Mouse (Mus musculus) heart, embryonic 16.5 days (tissue): Measurements from ENCODE around the gene Spata18. TPM values are rescaled to one million over a fixed set of nuclear protein-coding genes. Genes with fewer than 3 reads are reported as not detected.
A peak's percentile ranks its signal among the peaks of the same experiment; 100 is the strongest.

Source experiments
- ATAC-seq: fragments of 200-750 bp; cut with Nextera tagmentation; replicated peaks from 2 replicates; pipeline ENCODE4 v1.8.0; 2017; ENCODE audit warnings: moderate number of reproducible peaks; ENCODE audit not compliant: insufficient read depth, low FRiP score; ENCODE audit errors: extremely low read depth
- H3K27ac ChIP-seq: fragments of 300-500 bp; sonication (generic); 2 replicates; pipeline ENCODE4 v1.5.1; 2014; ENCODE audit warnings: mild to moderate bottlenecking, low read length, control low read depth, moderate library complexity
- H3K27me3 ChIP-seq: fragments of 300-500 bp; sonication (generic); 2 replicates; pipeline ENCODE4 v1.6.1; 2014; ENCODE audit warnings: low read length, mixed read lengths; ENCODE audit not compliant: control insufficient read depth, insufficient read depth
- H3K36me3 ChIP-seq: fragments of 300-500 bp; sonication (generic); 2 replicates; pipeline ENCODE4 v1.6.1; 2014; ENCODE audit not compliant: control insufficient read depth, insufficient read depth
- H3K4me1 ChIP-seq: fragments of 300-500 bp; sonication (generic); 2 replicates; pipeline ENCODE4 v1.6.1; 2014; ENCODE audit warnings: low read length, mixed read lengths; ENCODE audit not compliant: control insufficient read depth, insufficient read depth
- H3K4me2 ChIP-seq: fragments of 300-500 bp; sonication (generic); 2 replicates; pipeline ENCODE4 v1.6.1; 2014; ENCODE audit warnings: low read depth, mild to moderate bottlenecking, control low read depth, low read length
- H3K4me3 ChIP-seq: fragments of 300-500 bp; sonication (generic); 2 replicates; pipeline ENCODE4 v1.5.1; 2014; ENCODE audit warnings: mild to moderate bottlenecking, control low read depth, low read length
- H3K9ac ChIP-seq: fragments of 300-500 bp; sonication (generic); 2 replicates; pipeline ENCODE4 v1.6.1; 2014; ENCODE audit warnings: low read length, control low read depth
- H3K9me3 ChIP-seq: fragments of 300-500 bp; sonication (generic); replicated peaks from 2 replicates; pipeline ENCODE4 v1.6.1; 2016; ENCODE audit warnings: low read length; ENCODE audit not compliant: control insufficient read depth
- WGBS: fragments of 180-500 bp; shearing (Covaris S2); extraction: QIAGEN DNeasy Blood & Tissue Kit; methylation state at CpG from one replicate; pipeline ENCODE4 v1.1.7; 2014; 5-methylcytosine and 5-hydroxymethylcytosine counted together
- polyA plus RNA-seq: library from polyadenylated mRNA; unstranded; fragments of >200 nt; fragmentation: Nextera tagmentation; extraction: Ambion mirVana; gene quantifications from 2 replicates; pipeline ENCODE4 v1.2.1, GENCODE M21; 2015

Gene Spata18
- polyA plus RNA-seq, 1 experiment from 2014 or later, result 1.5 TPM

GRCm38 (mm10) chr5:73642091-73642490 is 9.1 kb upstream of the Spata18 start:
- WGBS, result 85% methylated on average over 4 of the region's 4 CpGs
- H3K9me3 ChIP-seq, result no peaks in the 10 kb centered on the region
- no peak overlapping the region for H3K9ac ChIP-seq
- no peak overlapping the region for H3K27ac ChIP-seq
- no peak for ATAC-seq
- peaks cover 21% of the 10 kb centered on the region for H3K36me3 ChIP-seq
- H3K4me3 ChIP-seq, result no peak overlapping the region
- H3K4me2 ChIP-seq, result no peak overlapping the region
- H3K4me1 ChIP-seq, result peaks cover 9% of the 10 kb centered on the region
- H3K27me3 ChIP-seq, result no peaks in the 10 kb centered on the region

DNA sequence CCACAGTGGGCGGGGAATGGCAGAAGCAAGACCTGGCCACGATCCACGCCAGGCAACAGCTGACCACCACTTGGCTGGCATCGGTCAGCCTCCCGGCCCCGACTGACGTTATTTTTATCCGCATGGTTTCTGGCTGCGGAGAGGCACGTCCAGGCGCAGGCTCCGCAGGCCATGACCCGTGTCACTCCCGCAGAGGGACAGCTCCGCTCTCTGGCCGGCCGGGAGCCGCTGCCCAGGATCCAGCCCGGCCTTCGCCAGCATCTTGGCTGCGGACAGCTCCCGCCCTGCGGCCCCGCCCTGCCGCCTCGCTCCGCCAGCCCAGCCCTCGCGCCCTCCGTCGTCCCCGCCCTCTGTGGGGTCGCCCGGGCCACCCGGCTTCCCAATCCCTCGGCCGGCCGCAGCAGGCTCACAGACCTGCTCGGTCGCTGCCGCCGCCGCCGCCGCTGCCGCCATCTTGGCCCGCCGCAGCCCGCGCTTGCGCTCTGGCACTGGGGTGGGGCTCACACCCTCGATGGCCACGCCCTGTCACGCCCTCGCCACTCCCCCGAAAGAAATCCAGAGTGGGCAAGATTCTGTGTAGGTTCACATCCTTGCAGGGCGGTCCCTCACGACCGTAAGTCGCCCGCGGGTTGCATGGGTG is 3.8 kb upstream of the Spata18 start, which contains the start of gene Sgcb:
Sgcb (minus strand) TSS at position 530 of the 640 bp plus-strand sequence.
- peaks cover 5% of the 10 kb centered on the region for H3K36me3 ChIP-seq
- H3K27me3 ChIP-seq, result peaks cover 22% of the 10 kb centered on the region
- WGBS, result under 1% methylated on average over 62 of the region's 62 CpGs
- H3K9me3 ChIP-seq, result no peaks in the 10 kb centered on the region
- H3K4me3 ChIP-seq, result peak within 1 kb of the TSS; percentile 86
- ATAC-seq, result peak; percentile 84
- peak within 1 kb of the TSS; percentile 89 for H3K9ac ChIP-seq
- H3K4me2 ChIP-seq, result peak within 1 kb of the TSS; percentile 73
- H3K27ac ChIP-seq, result peak within 1 kb of the TSS; percentile 94
- H3K4me1 ChIP-seq, result peaks cover 26% of the 10 kb centered on the region

- Histone ChIP-seq H3K4me3 (peak overlapping the region; percentile 67), H3K36me3 (no peaks in the 10 kb centered on the region), H3K9ac (peak overlapping the region; percentile 72), H3K4me1 (peaks cover 26% of the 10 kb centered on the region), H3K27ac (no peak overlapping the region), H3K4me2 (peak overlapping the region; percentile 99), H3K9me3 (no peaks in the 10 kb centered on the region), H3K27me3 (peaks cover 37% of the 10 kb centered on the region)
- WGBS, result 1% methylated on average over 15 of the region's 15 CpGs
- ATAC-seq, result no peak
These were observed 714 bp upstream of the Spata18 start for GRCm38 (mm10) chr5:73650365-73650964.

GRCm38 (mm10) chr5:73651855-73652201 is 649 bp downstream of the Spata18 start:
- Histone ChIP-seq H3K27me3 (peaks cover 39% of the 10 kb centered on the region), H3K27ac (no peak overlapping the region), H3K4me1 (peaks cover 17% of the 10 kb centered on the region), H3K36me3 (no peaks in the 10 kb centered on the region), H3K4me3 (peak overlapping the region; percentile 67), H3K4me2 (peak overlapping the region; percentile 99), H3K9me3 (no peaks in the 10 kb centered on the region), H3K9ac (no peak overlapping the region)
- 3% methylated on average over 4 of the region's 4 CpGs for WGBS
- no peak for ATAC-seq

GRCm38 (mm10) chr5:73666695-73667094 is 15.5 kb downstream of the Spata18 start:
- no peak overlapping the region for H3K4me2 ChIP-seq
- H3K9me3 ChIP-seq, result no peaks in the 10 kb centered on the region
- 0 out of 2 replicates have a peak, but pooled peaks cover 4% of the 10 kb centered on the region for H3K27me3 ChIP-seq
- H3K9ac ChIP-seq, result no peak overlapping the region
- H3K27ac ChIP-seq, result no peak overlapping the region; the same call in 1 of the 2 replicates
- H3K4me3 ChIP-seq, result no peak overlapping the region
- 60% methylated on average over 2 of the region's 2 CpGs for WGBS
- H3K36me3 ChIP-seq, result no peaks in the 10 kb centered on the region
- no peaks in the 10 kb centered on the region for H3K4me1 ChIP-seq
- ATAC-seq, result no peak

DNA sequence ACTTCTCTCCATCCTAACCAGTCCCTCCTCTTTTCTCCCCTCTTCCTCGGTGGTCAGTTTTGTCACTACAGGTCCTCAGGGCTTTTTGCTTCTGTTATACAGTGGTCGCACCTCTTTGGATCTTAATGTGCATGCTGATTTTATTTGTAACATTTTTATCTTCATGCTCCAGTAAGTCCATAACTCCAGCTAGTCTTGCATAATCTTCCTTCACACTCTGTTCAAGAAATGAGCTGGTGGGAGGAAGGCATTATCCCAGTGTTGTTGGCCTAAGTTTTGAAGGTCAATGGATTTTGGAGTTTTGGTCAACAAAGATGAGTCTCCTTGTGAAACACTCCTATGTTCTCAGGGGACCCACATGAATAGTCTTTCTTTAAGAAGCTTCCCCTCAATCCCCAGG is 16.7 kb downstream of the Spata18 start:
- no peak for ATAC-seq
- Histone ChIP-seq H3K27me3 (no peaks in the 10 kb centered on the region), H3K9ac (no peak overlapping the region), H3K4me2 (no peak overlapping the region), H3K4me1 (no peaks in the 10 kb centered on the region), H3K36me3 (no peaks in the 10 kb centered on the region), H3K27ac (no peak overlapping the region), H3K4me3 (no peak overlapping the region), H3K9me3 (no peaks in the 10 kb centered on the region)
- WGBS, result 69% methylated on average over 2 of the region's 2 CpGs

DNA sequence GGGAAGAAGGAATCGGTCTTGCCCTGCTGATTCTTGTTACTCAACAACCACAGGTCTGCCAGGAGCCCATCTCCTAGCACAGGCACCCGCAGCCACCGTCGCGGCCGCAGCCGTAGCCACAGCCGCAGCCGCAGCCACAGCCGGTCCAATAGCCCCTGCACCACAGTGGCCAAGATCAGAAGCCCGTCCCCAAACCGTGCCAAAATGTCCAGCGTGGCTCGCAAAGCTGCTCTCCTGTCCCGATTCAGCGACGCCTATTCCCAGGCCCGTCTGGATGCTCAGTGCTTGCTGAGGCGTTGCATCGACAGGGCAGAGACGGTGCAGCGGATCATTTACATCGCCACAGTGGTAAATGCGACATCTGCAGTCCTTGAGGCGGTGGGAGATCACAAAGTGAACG is 18.2 kb downstream of the Spata18 start:
- no peaks in the 10 kb centered on the region for H3K36me3 ChIP-seq
- H3K9me3 ChIP-seq, result no peaks in the 10 kb centered on the region
- no peak overlapping the region for H3K4me3 ChIP-seq
- no peak overlapping the region for H3K9ac ChIP-seq
- H3K27ac ChIP-seq, result no peak overlapping the region
- ATAC-seq, result no peak
- no peaks in the 10 kb centered on the region for H3K27me3 ChIP-seq
- no peak overlapping the region for H3K4me2 ChIP-seq
- no peaks in the 10 kb centered on the region for H3K4me1 ChIP-seq
- WGBS, result 56% methylated on average over 26 of the region's 26 CpGs

DNA sequence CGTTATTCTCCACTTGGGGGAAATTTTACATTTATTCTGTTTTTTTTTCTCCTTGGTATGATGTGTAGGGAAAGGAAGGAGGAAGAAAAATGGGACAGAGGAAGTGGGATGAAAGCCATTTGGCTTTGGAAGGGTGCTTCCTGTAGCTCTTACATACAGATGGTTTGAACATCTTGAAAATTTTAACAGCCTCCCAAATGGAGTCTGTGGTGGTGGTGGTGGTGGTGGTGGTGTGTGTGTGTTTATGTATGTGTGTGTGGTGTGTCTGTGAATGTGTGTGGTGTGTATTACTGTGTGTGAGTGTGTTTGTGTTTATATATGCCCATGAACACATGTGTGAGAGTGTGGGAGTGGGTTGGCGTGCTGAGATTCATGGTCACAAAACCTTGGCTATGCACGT is 24.4 kb downstream of the Spata18 start:
- 81% methylated on average over 3 of the region's 3 CpGs for WGBS
- Histone ChIP-seq H3K4me1 (no peaks in the 10 kb centered on the region), H3K9ac (no peak overlapping the region)

GRCm38 (mm10) chr5:73676626-73677025 is 25.4 kb downstream of the Spata18 start:
- H3K36me3 ChIP-seq, result no peaks in the 10 kb centered on the region
- H3K9ac ChIP-seq, result no peak overlapping the region
- H3K9me3 ChIP-seq, result no peaks in the 10 kb centered on the region
- H3K4me3 ChIP-seq, result no peak overlapping the region
- H3K4me1 ChIP-seq, result no peaks in the 10 kb centered on the region
- no peak overlapping the region for H3K27ac ChIP-seq
- no peaks in the 10 kb centered on the region for H3K27me3 ChIP-seq
- WGBS, result 70% methylated on average over 13 of the region's 13 CpGs
- no peak for ATAC-seq
- no peak overlapping the region for H3K4me2 ChIP-seq

More for the DNA sequence above, 24.4 kb downstream of the Spata18 start:
- Histone ChIP-seq H3K27ac (no peak overlapping the region), H3K9me3 (no peaks in the 10 kb centered on the region), H3K4me3 (no peak overlapping the region), H3K36me3 (no peaks in the 10 kb centered on the region), H3K4me2 (no peak overlapping the region), H3K27me3 (no peaks in the 10 kb centered on the region)
- no peak for ATAC-seq
